Mouse (Mus musculus) frontal cortex, postnatal 14 days (tissue): ENCODE measurements around the gene Pitx1.

Experiments used
- DNase-seq, 2 experiments: peaks; one replicate each; pipeline ENCODE4 v3.0.0; 2022; ENCODE audit warnings: low spot score in 2 of 2

Gene Pitx1

GRCm38 (mm10) chr13:55784268-55784667, 51.7 kb downstream of the Pitx1 start, which contains the start of gene Catsper3:
TSS of gene Catsper3 (plus strand) at chr13:55784568.
- no peak for DNase-seq

GRCm38 (mm10) chr13:55775056-55775455, 60.9 kb downstream of the Pitx1 start:
- DNase-seq, result no peak
